Mouse (Mus musculus): ENCODE results near the gene Tpsab1. TPM values are rescaled to one million over a fixed set of nuclear protein-coding genes. Genes with fewer than 3 reads are reported as not detected.
A peak's percentile ranks its signal among the peaks of the same experiment; 100 is the strongest.

Tpsab1 gene
- polyA plus RNA-seq, 1 experiment = not detected

- no peak for TF ChIP-seq CTCF (IDR thresholded peaks at IDR 0.05; ENCODE audit: insufficient read depth, low read depth, low read length)
- no peak for TF ChIP-seq POLR2A (IDR thresholded peaks at IDR 0.05; ENCODE audit: insufficient read depth, low read depth, low read length)
- Histone ChIP-seq H3K4me1 (ENCODE audit: control insufficient read depth, insufficient read depth, low read length) (peaks cover 4% of the 10 kb centered on the region; the same call in 1 of the 2 replicates), H3K27ac (ENCODE audit: insufficient read depth, low read depth, low read length) (no peak overlapping the region), H3K4me3 (ENCODE audit: insufficient read depth, low read depth, low read length) (no peak overlapping the region)
- WGBS = 88% methylated on average over 6 of the region's 6 CpGs
Observed at GRCm38 (mm10) chr17:25340003-25340402, 5.4 kb downstream of the Tpsab1 start.

GRCm38 (mm10) chr17:25338218-25338617 lies 7.1 kb downstream of the Tpsab1 start:
- 89% methylated on average over 4 of the region's 4 CpGs for WGBS
- TF ChIP-seq CTCF (IDR thresholded peaks at IDR 0.05; ENCODE audit: insufficient read depth, low read depth, low read length) (no peak), POLR2A (IDR thresholded peaks at IDR 0.05; ENCODE audit: insufficient read depth, low read depth, low read length) (no peak)
- Histone ChIP-seq H3K27ac (ENCODE audit: insufficient read depth, low read depth, low read length) (no peak overlapping the region), H3K4me1 (ENCODE audit: control insufficient read depth, insufficient read depth, low read length) (peaks cover 4% of the 10 kb centered on the region; the same call in 1 of the 2 replicates), H3K4me3 (ENCODE audit: insufficient read depth, low read depth, low read length) (no peak overlapping the region)

DNA sequence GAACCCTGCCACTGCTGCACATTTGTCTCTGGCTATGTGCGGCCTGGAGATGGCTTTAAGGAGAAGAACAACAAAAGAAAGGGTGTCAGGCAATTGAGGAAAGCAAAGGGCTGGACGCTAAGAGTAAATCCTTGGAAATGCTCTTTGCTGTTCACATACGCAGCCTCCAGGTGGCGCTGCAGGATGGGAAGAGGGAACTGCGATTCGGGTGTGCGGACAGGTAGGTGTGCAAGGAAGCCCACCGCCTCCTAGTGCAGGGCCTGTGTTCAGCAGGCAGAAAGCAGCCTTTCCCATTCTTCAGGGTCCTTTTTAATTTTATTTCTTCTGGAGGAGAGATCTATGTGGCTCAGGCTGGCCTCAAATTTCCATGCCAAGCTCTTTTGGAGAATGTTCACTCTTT lies 11.4 kb downstream of the Tpsab1 start:
- no peak overlapping the region for H3K4me3 ChIP-seq (ENCODE audit: insufficient read depth, low read depth, low read length)

DNA sequence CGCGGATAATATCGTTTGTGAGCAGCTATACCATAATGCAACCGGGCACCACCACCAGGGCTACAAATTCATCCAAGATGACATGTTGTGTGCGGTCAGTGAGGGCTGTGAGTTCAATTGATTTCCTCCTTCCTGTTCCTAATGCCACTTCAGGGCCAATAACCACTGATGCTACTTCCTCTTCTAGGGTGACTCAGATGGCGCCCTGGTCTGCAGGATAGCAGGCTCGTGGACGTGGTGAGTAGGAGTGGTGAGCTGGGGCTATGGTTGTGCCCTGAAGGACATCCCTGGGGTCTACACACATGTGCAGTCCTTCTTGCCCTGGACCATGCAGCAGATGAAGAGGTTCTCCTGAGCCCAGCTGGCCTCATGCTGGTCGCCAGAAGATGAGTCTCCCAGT lies 13.0 kb downstream of the Tpsab1 start:
- TF ChIP-seq POLR2A (IDR thresholded peaks at IDR 0.05; ENCODE audit: insufficient read depth, low read depth, low read length) (no peak), CTCF (IDR thresholded peaks at IDR 0.05; ENCODE audit: insufficient read depth, low read depth, low read length) (no peak)
- H3K4me1 ChIP-seq (ENCODE audit: control insufficient read depth, insufficient read depth, low read length) = no peaks in the 10 kb centered on the region
- H3K4me3 ChIP-seq (ENCODE audit: insufficient read depth, low read depth, low read length) = no peak overlapping the region
- no peak overlapping the region for H3K27ac ChIP-seq (ENCODE audit: insufficient read depth, low read depth, low read length)
- WGBS = 80% methylated on average over 9 of the region's 9 CpGs

More for the DNA sequence above, 11.4 kb downstream of the Tpsab1 start:
- WGBS = 1% methylated on average over 8 of the region's 8 CpGs
- no peaks in the 10 kb centered on the region for H3K4me1 ChIP-seq (ENCODE audit: control insufficient read depth, insufficient read depth, low read length)
- TF ChIP-seq CTCF (IDR thresholded peaks at IDR 0.05; ENCODE audit: insufficient read depth, low read depth, low read length) (peak; percentile 76; the same call in 1 of the 2 replicates), POLR2A (IDR thresholded peaks at IDR 0.05; ENCODE audit: insufficient read depth, low read depth, low read length) (no peak)
- no peak overlapping the region for H3K27ac ChIP-seq (ENCODE audit: insufficient read depth, low read depth, low read length)

DNA sequence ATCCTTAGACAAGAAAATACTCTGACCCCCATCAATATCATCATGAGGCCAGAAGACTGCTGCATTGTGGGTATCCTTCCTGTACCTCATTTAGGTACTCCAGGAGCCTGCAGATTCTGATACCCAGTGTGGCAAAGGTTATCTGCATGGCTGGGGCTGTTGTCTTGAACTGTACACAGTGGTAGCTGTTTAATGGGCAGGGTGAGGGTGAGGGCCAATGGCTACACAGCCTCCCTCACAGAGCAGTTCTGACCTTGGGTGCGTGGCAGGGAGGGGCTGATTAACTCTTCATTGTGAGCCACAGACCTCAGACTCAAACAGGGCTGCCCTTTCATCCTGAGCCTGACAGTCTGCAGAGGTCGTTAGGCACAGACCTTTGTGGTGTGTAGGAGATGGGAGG lies 22.4 kb downstream of the Tpsab1 start:
- no peak for TF ChIP-seq POLR2A (IDR thresholded peaks at IDR 0.05; ENCODE audit: insufficient read depth, low read depth, low read length)
- TF ChIP-seq CTCF (IDR thresholded peaks at IDR 0.05; ENCODE audit: insufficient read depth, low read depth, low read length) = no peak
- no peak overlapping the region for H3K27ac ChIP-seq (ENCODE audit: insufficient read depth, low read depth, low read length)
- H3K4me3 ChIP-seq (ENCODE audit: insufficient read depth, low read depth, low read length) = no peak overlapping the region
- no peaks in the 10 kb centered on the region for H3K4me1 ChIP-seq (ENCODE audit: control insufficient read depth, insufficient read depth, low read length)
- WGBS = 13% methylated on average over 2 of the region's 2 CpGs

GRCm38 (mm10) chr17:25320819-25321218 lies 24.5 kb downstream of the Tpsab1 start:
- Histone ChIP-seq H3K27ac (ENCODE audit: insufficient read depth, low read depth, low read length) (no peak overlapping the region), H3K4me3 (ENCODE audit: insufficient read depth, low read depth, low read length) (no peak overlapping the region), H3K4me1 (ENCODE audit: control insufficient read depth, insufficient read depth, low read length) (no peaks in the 10 kb centered on the region)
- 84% methylated on average over 8 of the region's 8 CpGs for WGBS
- TF ChIP-seq CTCF (IDR thresholded peaks at IDR 0.05; ENCODE audit: insufficient read depth, low read depth, low read length) (no peak), POLR2A (IDR thresholded peaks at IDR 0.05; ENCODE audit: insufficient read depth, low read depth, low read length) (no peak)

DNA sequence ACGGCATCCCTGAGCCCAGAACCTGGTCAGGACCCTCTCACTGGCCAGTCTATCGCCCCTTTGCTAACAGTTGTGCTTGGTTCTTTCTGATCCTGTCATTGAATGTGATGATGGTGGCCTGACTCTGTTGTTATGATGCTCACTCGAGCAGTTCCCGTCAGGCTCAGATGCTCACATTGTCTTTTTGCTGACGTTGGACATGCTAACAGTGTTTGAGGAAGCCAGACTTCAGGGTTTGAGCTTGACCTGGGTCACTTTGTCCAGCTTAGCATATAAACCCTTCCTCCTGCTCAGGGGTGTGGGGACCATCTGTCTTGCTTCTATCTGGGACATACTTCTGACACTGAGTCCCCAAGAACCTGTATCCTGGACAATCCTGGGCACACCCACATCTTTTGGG lies 27.0 kb downstream of the Tpsab1 start, which contains the start of gene Prss29:
Gene Prss29 (plus strand): TSS at position 301 of the 400 bp plus-strand sequence.
- Histone ChIP-seq H3K4me3 (ENCODE audit: insufficient read depth, low read depth, low read length) (no peak within 1 kb of the TSS), H3K27ac (ENCODE audit: insufficient read depth, low read depth, low read length) (no peak within 1 kb of the TSS), H3K4me1 (ENCODE audit: control insufficient read depth, insufficient read depth, low read length) (no peaks in the 10 kb centered on the region)
- 74% methylated on average over 5 of the region's 5 CpGs for WGBS
- TF ChIP-seq CTCF (IDR thresholded peaks at IDR 0.05; ENCODE audit: insufficient read depth, low read depth, low read length) (no peak), POLR2A (IDR thresholded peaks at IDR 0.05; ENCODE audit: insufficient read depth, low read depth, low read length) (no peak)

DNA sequence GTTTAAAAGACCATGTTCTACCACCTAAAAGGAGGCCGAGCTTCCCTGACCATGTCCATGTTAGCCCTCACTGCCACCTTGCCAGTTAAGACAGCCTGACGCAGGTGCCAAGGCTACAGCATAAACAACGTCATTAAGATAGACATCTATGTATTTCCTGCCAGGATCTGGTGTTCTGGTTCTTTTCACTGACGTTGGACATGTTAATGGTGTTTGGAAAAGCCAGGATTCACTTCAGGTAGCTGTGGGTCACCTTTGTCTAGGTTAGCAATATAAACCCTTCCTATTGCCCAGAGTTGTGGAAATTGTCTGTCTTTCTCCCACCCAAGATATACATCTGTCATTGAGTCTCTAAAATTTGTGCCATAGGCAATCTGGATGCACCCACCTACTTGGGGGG lies 37.0 kb downstream of the Tpsab1 start, which contains the start of gene Prss28:
Gene Prss28 (plus strand): TSS at position 301 of the 400 bp plus-strand sequence.
- Histone ChIP-seq H3K27ac (ENCODE audit: insufficient read depth, low read depth, low read length) (no peak within 1 kb of the TSS), H3K4me1 (ENCODE audit: control insufficient read depth, insufficient read depth, low read length) (no peaks in the 10 kb centered on the region), H3K4me3 (ENCODE audit: insufficient read depth, low read depth, low read length) (no peak within 1 kb of the TSS)
- TF ChIP-seq CTCF (IDR thresholded peaks at IDR 0.05; ENCODE audit: insufficient read depth, low read depth, low read length) (no peak), POLR2A (IDR thresholded peaks at IDR 0.05; ENCODE audit: insufficient read depth, low read depth, low read length) (no peak)
- WGBS = 82% methylated on average over 4 of the region's 4 CpGs

DNA sequence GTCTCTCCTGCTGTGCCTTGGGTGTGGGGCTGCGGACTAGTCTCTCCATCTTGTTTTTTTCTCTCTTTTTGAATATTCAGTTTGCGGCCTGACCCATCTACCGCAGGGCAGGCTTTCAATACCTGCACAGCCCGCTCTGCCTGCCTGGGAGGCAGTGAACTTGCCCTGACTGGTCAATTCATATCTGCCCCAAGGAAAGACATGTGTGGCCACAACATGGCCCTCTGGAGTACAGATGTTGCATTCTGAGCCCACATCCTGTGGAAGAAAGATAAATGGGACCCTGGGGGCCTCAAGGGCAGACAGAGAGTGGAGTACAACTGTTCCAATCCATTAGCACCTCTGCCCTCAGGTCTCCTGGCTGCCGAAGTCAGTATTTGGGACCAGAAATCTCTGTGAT lies 47.3 kb downstream of the Tpsab1 start, which contains the start of gene Prss34:
Gene Prss34 (plus strand): TSS at position 301 of the 400 bp plus-strand sequence.
- no peak within 1 kb of the TSS for H3K27ac ChIP-seq (ENCODE audit: insufficient read depth, low read depth, low read length)
- TF ChIP-seq CTCF (IDR thresholded peaks at IDR 0.05; ENCODE audit: insufficient read depth, low read depth, low read length) = no peak
- TF ChIP-seq POLR2A (IDR thresholded peaks at IDR 0.05; ENCODE audit: insufficient read depth, low read depth, low read length) = no peak
- 85% methylated on average over 5 of the region's 5 CpGs for WGBS
- no peak within 1 kb of the TSS for H3K4me3 ChIP-seq (ENCODE audit: insufficient read depth, low read depth, low read length)
- no peaks in the 10 kb centered on the region for H3K4me1 ChIP-seq (ENCODE audit: control insufficient read depth, insufficient read depth, low read length)

All from olfactory bulb, adult 2 months (tissue).